Mouse (Mus musculus) ES-Bruce4 (cell line): ENCODE results near the gene Trim63.
A peak's percentile ranks its signal among the peaks of the same experiment; 100 is the strongest.

Experiments used
- CTCF ChIP-seq: IDR thresholded peaks from one replicate; pipeline ENCODE4 v1.8.1; 2011; ENCODE audit warnings: low read depth, low read length
- POLR2A ChIP-seq: IDR thresholded peaks from one replicate; pipeline ENCODE4 v1.8.1; 2011; ENCODE audit warnings: low read length; ENCODE audit not compliant: insufficient read depth

GRCm38 (mm10) chr4:134292067-134292466 is 22.9 kb upstream of the Trim63 start:
- TF ChIP-seq CTCF (peak; percentile 85), POLR2A (no peak)
